Mouse (Mus musculus) forebrain, embryonic 15.5 days (tissue): ENCODE data around the gene Meig1. TPM values are rescaled to one million over a fixed set of nuclear protein-coding genes. Genes with fewer than 3 reads are reported as not detected.
"Not testable (repeated sequence)": the region's sequence is repeated elsewhere in the genome, so short reads cannot be mapped to it uniquely, and the experiment has no call there.

Experiments
- ATAC-seq: fragments of 200-750 bp; cut with Nextera tagmentation; replicated peaks from 2 replicates; pipeline ENCODE4 v1.8.0; 2017; ENCODE audit warnings: mild to moderate bottlenecking, moderate TSS enrichment, moderate library complexity
- H3K27ac ChIP-seq: fragments of 300-500 bp; sonication (generic); replicated peaks from 2 replicates; pipeline ENCODE4 v1.5.1; 2015; ENCODE audit warnings: mild to moderate bottlenecking, inconsistent platforms
- H3K27me3 ChIP-seq: fragments of 300-500 bp; sonication (generic); 2 replicates; pipeline ENCODE4 v1.6.1; 2015; ENCODE audit warnings: inconsistent platforms
- H3K36me3 ChIP-seq: fragments of 300-500 bp; sonication (generic); 2 replicates; pipeline ENCODE4 v1.6.1; 2015; ENCODE audit warnings: mild to moderate bottlenecking, inconsistent platforms
- H3K4me1 ChIP-seq: fragments of 300-500 bp; sonication (generic); 2 replicates; pipeline ENCODE4 v1.6.1; 2015; ENCODE audit warnings: inconsistent platforms
- H3K4me2 ChIP-seq: fragments of 300-500 bp; sonication (generic); replicated peaks from 2 replicates; pipeline ENCODE4 v1.6.1; 2015; ENCODE audit warnings: mild to moderate bottlenecking, inconsistent platforms
- H3K4me3 ChIP-seq: fragments of 300-500 bp; sonication (generic); 2 replicates; pipeline ENCODE4 v1.5.1; 2015; ENCODE audit warnings: mild to moderate bottlenecking, inconsistent platforms
- H3K9ac ChIP-seq: fragments of 300-500 bp; sonication (generic); replicated peaks from 2 replicates; pipeline ENCODE4 v1.6.1; 2015; ENCODE audit warnings: mild to moderate bottlenecking, inconsistent platforms
- H3K9me3 ChIP-seq: fragments of 300-500 bp; sonication (generic); 2 replicates; pipeline ENCODE4 v1.6.1; 2016; ENCODE audit warnings: inconsistent platforms
- WGBS: fragments of 180-500 bp; shearing (Covaris S2); methylation state at CpG from one replicate; pipeline ENCODE4 v1.1.7; 2015; ENCODE audit warnings: mixed read lengths; 5-methylcytosine and 5-hydroxymethylcytosine counted together
- polyA plus RNA-seq: library from polyadenylated mRNA; unstranded; fragments of >200 nt; fragmentation: Nextera tagmentation; extraction: Ambion mirVana; gene quantifications from 2 replicates; pipeline ENCODE4 v1.2.1, GENCODE M21; 2015

The Meig1 gene
- polyA plus RNA-seq, 1 experiment from 2014 or later = 6.4 TPM

DNA sequence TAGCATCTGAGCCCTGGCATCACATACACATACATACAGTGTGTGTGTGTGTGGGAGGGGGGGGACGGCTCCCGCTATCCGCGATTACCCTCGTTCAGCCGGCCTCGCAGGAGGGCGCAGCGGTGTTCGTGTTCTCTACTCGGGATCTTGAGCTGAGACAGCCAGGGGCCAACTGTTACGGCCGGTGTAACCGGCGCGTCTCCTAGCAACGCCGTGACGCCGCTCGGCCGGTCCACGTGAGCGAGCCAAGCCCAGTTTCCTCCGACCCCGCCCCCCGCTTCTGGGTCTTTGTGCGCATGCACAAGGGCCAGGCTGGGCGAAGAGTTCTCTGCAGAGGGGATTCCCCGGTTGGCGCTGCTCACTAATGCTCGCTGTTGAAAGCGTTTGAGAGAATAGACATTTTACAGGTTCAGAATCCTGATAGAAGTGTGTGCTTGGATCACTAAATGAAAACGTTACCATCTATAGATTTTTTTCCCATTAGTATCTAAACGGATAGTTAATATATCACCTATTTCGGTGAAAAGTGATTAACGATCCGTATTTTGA is 3.5 kb downstream of the Meig1 start:
- Histone ChIP-seq H3K9me3 (no peaks in the 10 kb centered on the region), H3K4me3 (peak overlapping the region; percentile 63), H3K27me3 (peaks cover 17% of the 10 kb centered on the region), H3K9ac (peak overlapping the region; percentile 43), H3K36me3 (no peaks in the 10 kb centered on the region), H3K4me2 (peak overlapping the region; percentile 59), H3K27ac (0 out of 2 replicates have a peak overlapping the region, but pooled peaks have one; percentile 5), H3K4me1 (peaks cover 12% of the 10 kb centered on the region)
- WGBS = 2% methylated on average over 38 of the region's 38 CpGs
- peak; percentile 92 for ATAC-seq

GRCm38 (mm10) chr2:3415676-3416075 is 6.8 kb downstream of the Meig1 start:
- 69% methylated on average over 1 of the region's 1 CpGs for WGBS
- no peaks in the 10 kb centered on the region for H3K9me3 ChIP-seq
- H3K9ac ChIP-seq = no peak overlapping the region
- H3K27ac ChIP-seq = no peak overlapping the region
- no peaks in the 10 kb centered on the region for H3K36me3 ChIP-seq
- peaks cover 8% of the 10 kb centered on the region; the same call in 1 of the 2 replicates for H3K4me1 ChIP-seq
- ATAC-seq = no peak
- H3K27me3 ChIP-seq = peaks cover 17% of the 10 kb centered on the region
- H3K4me2 ChIP-seq = no peak overlapping the region
- H3K4me3 ChIP-seq = no peak overlapping the region

- Histone ChIP-seq H3K4me1 (peaks cover 6% of the 10 kb centered on the region; the same call in 1 of the 2 replicates), H3K27ac (no peak overlapping the region), H3K9me3 (no peaks in the 10 kb centered on the region), H3K36me3 (no peaks in the 10 kb centered on the region), H3K4me3 (no peak overlapping the region), H3K4me2 (no peak overlapping the region), H3K27me3 (peaks cover 17% of the 10 kb centered on the region), H3K9ac (no peak overlapping the region)
- ATAC-seq = no peak
- WGBS = 30% methylated on average over 4 of the region's 4 CpGs
These were observed 8.2 kb downstream of the Meig1 start for GRCm38 (mm10) chr2:3414241-3414640.

- Histone ChIP-seq H3K4me1 (no peaks in the 10 kb centered on the region), H3K9me3 (no peaks in the 10 kb centered on the region), H3K9ac (no peak overlapping the region), H3K36me3 (no peaks in the 10 kb centered on the region), H3K27me3 (no peaks in the 10 kb centered on the region), H3K27ac (no peak overlapping the region), H3K4me2 (no peak overlapping the region), H3K4me3 (no peak overlapping the region)
- 84% methylated on average over 7 of the region's 7 CpGs for WGBS
- ATAC-seq = no peak
These were observed 14.7 kb downstream of the Meig1 start for GRCm38 (mm10) chr2:3407756-3408155.

DNA sequence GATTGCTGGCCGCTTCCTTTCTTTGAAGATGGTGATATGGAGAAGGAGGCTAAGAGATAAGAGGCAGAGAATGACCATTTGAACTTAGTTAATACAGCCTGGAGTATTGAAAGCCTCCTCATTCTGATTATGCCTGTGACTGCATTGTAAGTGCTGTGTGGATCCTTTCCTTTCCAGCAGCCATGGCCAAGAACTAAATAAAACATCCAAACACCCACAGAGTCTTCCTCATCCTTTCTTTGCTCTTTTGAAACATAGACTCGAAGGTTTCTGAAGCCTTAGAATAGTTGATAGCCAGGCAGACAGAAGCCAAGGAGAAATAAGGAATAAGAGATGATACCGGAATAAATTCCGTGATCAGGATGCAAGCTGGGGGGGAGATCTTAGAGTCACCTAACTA is 16.5 kb downstream of the Meig1 start:
- H3K27me3 ChIP-seq = no peaks in the 10 kb centered on the region
- 84% methylated on average over 4 of the region's 4 CpGs for WGBS
- H3K9me3 ChIP-seq = no peaks in the 10 kb centered on the region
- no peaks in the 10 kb centered on the region for H3K36me3 ChIP-seq
- no peak overlapping the region for H3K27ac ChIP-seq
- H3K4me1 ChIP-seq = no peaks in the 10 kb centered on the region
- no peak overlapping the region for H3K9ac ChIP-seq
- no peak overlapping the region for H3K4me3 ChIP-seq
- no peak for ATAC-seq
- no peak overlapping the region for H3K4me2 ChIP-seq

DNA sequence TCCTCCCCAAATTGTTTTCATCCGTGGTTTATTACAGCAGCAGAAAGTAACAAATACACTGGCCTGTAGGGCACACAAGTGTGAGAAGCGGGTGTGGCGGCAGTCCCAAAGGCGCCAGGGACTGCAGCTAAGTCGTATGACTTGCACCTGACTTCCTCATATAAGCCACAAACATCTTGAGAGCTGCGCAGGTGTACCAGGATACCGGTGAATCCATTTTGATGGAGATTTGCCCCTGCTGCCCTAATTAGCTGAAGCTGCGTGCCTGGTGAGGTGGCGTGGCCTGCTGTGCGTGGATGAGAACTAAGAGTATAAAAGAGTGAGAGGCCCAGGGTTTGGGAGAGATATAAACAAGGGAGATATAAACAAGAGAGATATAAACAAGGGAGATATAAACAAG is 25.3 kb downstream of the Meig1 start, which contains the start of gene Olah:
Gene Olah, minus strand, starts transcription at position 101 of the 400 bp plus-strand sequence.
- H3K27me3 ChIP-seq, H3K36me3 ChIP-seq, H3K4me1 ChIP-seq, H3K27ac ChIP-seq, ATAC-seq, H3K4me3 ChIP-seq, H3K9me3 ChIP-seq, H3K4me2 ChIP-seq, H3K9ac ChIP-seq: not testable (repeated sequence)
- 69% methylated on average over 10 of the region's 10 CpGs for WGBS

DNA sequence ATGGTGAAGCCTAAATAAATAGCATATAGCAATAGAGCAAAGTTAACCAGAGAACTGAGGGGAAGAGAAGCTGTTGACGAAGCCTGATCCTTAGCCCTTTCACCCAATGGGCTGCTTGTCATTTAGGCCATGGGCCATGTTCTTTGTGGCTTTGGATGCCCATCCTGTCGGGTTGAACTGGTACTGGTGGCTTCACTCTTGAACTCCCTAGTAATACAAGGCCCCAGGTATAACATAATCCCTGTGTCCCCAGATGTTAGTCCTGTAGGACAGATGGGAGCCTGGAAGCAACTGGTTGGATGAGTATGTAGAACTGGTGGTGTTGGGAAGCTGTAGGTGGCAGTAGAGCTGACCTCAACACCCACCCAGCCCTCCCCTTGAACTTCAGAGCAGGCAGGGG is 30.5 kb downstream of the Meig1 start:
- no peaks in the 10 kb centered on the region for H3K36me3 ChIP-seq
- H3K27ac ChIP-seq = no peak overlapping the region
- no peak overlapping the region for H3K4me2 ChIP-seq
- no peak overlapping the region for H3K9ac ChIP-seq
- H3K27me3 ChIP-seq = no peaks in the 10 kb centered on the region
- H3K9me3 ChIP-seq = no peaks in the 10 kb centered on the region
- H3K4me1 ChIP-seq = no peaks in the 10 kb centered on the region
- no peak for ATAC-seq
- WGBS = 79% methylated on average over 2 of the region's 2 CpGs
- no peak overlapping the region for H3K4me3 ChIP-seq

- Histone ChIP-seq H3K9ac (no peak overlapping the region), H3K27me3 (no peaks in the 10 kb centered on the region), H3K27ac (no peak overlapping the region), H3K36me3 (no peaks in the 10 kb centered on the region), H3K4me2 (no peak overlapping the region), H3K4me3 (no peak overlapping the region), H3K9me3 (no peaks in the 10 kb centered on the region), H3K4me1 (no peaks in the 10 kb centered on the region)
- no peak for ATAC-seq
- WGBS = 77% methylated on average over 6 of the region's 6 CpGs
These were observed 35.2 kb downstream of the Meig1 start for GRCm38 (mm10) chr2:3387105-3387860.

DNA sequence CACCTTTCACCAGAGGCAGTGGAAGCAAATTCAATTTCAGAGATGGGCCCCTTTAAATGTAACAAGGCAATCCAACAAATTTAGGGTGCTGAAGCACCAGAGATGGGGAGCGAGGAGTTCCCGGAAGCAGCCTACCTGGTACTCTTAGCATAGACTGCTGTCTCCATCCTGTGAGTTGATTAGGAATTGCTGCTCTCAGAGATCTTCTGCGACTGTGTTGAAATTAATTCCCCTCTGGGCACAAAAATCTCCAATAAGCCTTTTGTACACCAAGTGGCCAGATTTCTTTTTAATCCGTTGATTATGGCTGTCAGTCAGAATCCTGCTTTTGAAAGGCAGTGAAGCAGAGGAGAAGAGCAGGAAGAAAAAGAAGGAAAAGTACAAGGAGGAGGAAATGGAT is 57.3 kb downstream of the Meig1 start:
- Histone ChIP-seq H3K27me3 (no peaks in the 10 kb centered on the region), H3K36me3 (no peaks in the 10 kb centered on the region), H3K4me1 (no peaks in the 10 kb centered on the region; the same call in 1 of the 2 replicates), H3K9me3 (no peaks in the 10 kb centered on the region), H3K27ac (no peak overlapping the region), H3K4me2 (no peak overlapping the region), H3K4me3 (no peak overlapping the region), H3K9ac (no peak overlapping the region)
- ATAC-seq = no peak
- 22% methylated on average over 4 of the region's 4 CpGs for WGBS

DNA sequence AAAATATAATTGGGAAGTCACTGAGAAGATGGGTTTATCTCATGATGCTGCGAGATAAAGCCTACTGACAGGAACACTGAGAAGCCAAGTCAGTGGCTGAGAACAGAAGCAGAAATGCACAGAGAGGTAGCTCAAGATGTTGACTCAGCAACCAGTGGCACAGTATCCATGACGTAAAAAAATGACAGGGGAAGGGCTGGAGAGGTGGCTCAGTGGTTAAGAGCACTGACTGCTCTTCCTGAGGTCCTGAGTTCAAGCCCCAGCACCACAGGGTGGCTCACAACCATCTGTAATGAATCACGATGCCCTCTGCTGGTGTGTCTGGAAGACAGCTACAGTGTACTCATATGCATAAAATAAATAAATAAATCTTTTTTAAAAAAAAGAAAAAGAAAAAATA is 61.4 kb downstream of the Meig1 start:
- Histone ChIP-seq H3K9ac (no peak overlapping the region), H3K4me2 (no peak overlapping the region), H3K4me3 (no peak overlapping the region), H3K36me3 (no peaks in the 10 kb centered on the region), H3K27me3 (no peaks in the 10 kb centered on the region), H3K4me1 (no peaks in the 10 kb centered on the region; the same call in 1 of the 2 replicates), H3K9me3 (no peaks in the 10 kb centered on the region), H3K27ac (no peak overlapping the region)
- 91% methylated on average over 3 of the region's 3 CpGs for WGBS
- no peak for ATAC-seq
